Mouse (Mus musculus): ENCODE results near the gene Parp9. TPM values are rescaled to one million over a fixed set of nuclear protein-coding genes. Genes with fewer than 3 reads are reported as not detected.
"Not testable (repeated sequence)": the region's sequence is repeated elsewhere in the genome, so short reads cannot be mapped to it uniquely, and the experiment has no call there.

Parp9 gene
- total RNA-seq, 2 experiments from 2014 or later, result 25.0 to 48.2 TPM

DNA sequence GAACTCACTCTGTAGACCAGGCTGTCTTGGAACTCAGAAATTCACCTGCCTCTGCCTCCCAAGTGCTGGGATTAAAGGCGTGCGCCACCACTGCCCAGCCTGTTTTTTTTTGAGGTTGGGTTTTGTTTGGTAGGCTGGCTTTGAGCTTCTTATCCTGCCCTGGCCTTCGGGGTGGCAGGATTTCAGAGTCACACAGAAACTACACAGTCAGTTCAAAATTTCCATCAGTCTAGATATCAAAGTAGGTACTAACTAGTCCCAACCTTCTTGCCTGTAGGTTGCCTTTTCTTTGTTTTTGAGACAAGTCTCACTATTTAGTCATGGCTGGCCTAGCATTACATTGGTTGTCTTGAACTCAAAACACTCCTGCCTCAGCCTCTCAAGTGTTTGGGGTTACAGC is 46.2 kb downstream of the Parp9 start:
- ATAC-seq (ENCODE audit: poor library complexity, severe bottlenecking), result no peak

DNA sequence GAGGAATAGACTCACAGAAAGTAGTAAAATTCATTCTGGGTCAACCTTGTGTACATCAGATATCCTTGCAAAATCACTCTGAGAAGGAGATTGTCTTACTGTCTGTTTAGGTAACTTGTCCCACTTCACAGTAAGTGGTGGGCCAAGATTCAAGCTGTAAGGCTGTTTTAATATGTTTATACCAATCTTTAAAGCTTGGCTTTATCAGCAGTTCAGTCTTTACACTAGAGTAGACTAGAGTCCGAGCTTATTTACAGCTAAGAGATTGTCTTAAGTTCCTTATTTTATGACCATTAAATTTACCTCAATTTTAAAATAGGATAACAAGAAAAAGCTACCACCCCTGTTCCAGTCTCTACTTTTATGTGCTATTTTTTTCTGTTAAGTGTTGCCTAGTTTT is 49.7 kb downstream of the Parp9 start:
- no peak for ATAC-seq (ENCODE audit: poor library complexity, severe bottlenecking)

DNA sequence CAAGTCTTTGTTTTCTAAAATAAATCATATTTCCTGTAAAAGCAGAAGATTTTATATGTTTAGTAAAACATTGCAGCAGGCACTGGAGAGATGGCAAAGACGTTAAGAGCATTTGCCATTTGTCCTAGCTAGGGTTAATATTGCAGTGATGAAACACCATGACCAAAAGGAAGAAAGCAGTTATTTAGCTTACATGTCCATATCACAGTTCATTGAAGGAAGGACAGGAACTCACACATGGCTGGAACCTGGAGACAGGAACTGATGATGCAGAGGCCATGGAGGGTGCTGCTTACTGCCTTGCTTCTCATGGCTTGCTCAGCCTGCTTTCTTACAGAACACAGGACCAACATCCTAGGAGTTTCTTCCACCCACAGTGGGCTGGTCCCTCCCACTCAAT is 54.1 kb downstream of the Parp9 start:
- ATAC-seq (ENCODE audit: poor library complexity, severe bottlenecking), result no peak

DNA sequence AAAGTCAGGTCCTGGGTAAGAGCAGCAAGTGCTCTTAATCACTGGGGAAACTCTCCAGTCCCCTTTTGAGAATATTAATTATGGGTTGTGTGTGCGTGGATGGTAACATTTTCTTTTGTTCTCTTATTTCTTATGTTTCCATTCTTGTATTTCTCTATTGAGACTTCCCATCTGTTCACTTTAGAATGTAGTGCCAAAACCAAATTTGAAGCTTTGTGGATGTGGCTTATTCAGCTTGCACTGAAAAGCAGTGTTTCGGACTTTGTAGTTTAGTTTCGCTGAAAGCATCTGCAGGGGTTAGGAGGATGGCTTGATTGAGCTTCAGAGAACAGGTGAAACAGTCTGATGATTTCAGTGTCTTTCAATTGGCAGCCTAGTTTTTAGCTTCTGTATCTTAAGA is 55.0 kb downstream of the Parp9 start:
- no peak for ATAC-seq (ENCODE audit: poor library complexity, severe bottlenecking)

DNA sequence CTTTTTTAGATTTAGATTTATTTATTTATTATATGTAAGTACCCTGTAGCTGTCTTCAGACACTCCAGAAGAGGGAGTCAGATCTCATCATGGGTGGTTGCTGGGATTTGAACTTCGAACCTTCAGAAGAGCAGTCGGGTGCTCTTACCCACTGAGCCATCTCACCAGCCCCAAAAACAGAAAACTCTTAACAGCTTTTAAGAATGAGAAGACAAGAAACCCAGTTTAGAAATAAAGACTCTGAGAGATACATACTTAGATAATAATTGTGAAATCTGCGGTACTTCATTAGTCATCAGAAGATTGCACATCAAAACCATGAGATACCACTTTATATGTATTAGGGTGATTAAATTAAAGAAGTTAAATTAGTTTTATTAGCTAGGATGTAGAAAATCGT is 60.6 kb downstream of the Parp9 start:
- ATAC-seq (ENCODE audit: poor library complexity, severe bottlenecking), result not testable (repeated sequence)

DNA sequence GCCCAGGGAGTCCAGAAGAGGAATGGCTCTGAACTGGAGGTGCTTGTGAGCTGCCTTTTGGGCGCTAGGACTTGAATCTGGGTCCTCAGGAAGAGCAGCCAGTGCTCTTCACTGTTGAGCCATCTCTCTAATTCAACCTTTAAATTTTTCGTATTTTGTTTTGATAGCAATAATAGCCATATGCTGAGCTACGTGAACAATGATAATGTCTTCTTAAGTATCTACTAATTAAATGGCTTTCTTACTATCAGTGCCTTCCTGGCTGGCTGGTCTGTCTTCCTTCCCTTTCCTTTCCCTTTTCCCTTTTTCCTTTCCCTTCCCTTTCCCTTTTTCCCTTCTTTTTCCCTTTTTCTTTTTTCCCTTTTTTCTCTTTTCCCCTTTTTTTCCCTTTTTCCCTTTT is 70.1 kb downstream of the Parp9 start:
- no peak for ATAC-seq (ENCODE audit: poor library complexity, severe bottlenecking)

DNA sequence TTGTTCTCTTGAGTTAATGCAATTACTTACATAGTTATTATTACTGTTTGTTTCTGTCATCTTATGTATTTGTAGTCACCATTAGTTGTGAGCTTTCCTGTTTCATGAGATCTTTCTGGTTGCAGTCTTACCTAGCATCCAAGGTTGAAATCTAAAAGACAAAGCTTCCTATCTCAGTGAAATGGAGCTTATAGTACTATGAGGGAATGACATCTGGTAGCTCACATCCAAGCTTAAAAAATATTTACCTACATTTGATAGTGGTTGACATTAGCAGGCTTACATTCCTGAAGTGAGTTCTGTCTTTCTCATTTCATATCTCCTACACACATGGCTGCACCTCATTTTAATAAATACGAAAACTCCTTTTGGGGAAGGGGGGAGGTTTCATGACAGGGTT is 78.1 kb downstream of the Parp9 start:
- no peak for ATAC-seq (ENCODE audit: poor library complexity, severe bottlenecking)

Other genes with a start within 250 kb of the Parp9 start
- gene Dirc2, start 169.1 kb upstream of the Parp9 start, total RNA-seq (2015), result 17.8 and 23.2 TPM in 2 replicates
- gene Dirc2, start 169.1 kb upstream of the Parp9 start, total RNA-seq (2017), result 13.0 and 14.1 TPM in 2 replicates
- 6.6 and 7.3 TPM in 2 replicates for gene Hspbap1, start 168.1 kb upstream of the Parp9 start, total RNA-seq (2015)
- gene Hspbap1, start 168.1 kb upstream of the Parp9 start, total RNA-seq (2017), result 6.1 and 6.7 TPM in 2 replicates
- 35.4 and 36.6 TPM in 2 replicates for gene Parp14, start 66.9 kb upstream of the Parp9 start, total RNA-seq (2015)
- 41.9 and 42.4 TPM in 2 replicates for gene Parp14, start 66.9 kb upstream of the Parp9 start, total RNA-seq (2017)
- 32.6 and 36.5 TPM in 2 replicates for gene Dtx3l, start 681 bp downstream of the Parp9 start, total RNA-seq (2015)
- 50.0 and 51.3 TPM in 2 replicates for gene Dtx3l, start 681 bp downstream of the Parp9 start, total RNA-seq (2017)
- 36.0 and 39.1 TPM in 2 replicates for gene Kpna1, start 40.3 kb downstream of the Parp9 start, total RNA-seq (2015)
- gene Kpna1, start 40.3 kb downstream of the Parp9 start, total RNA-seq (2017), result 29.4 and 31.9 TPM in 2 replicates
- 5.5 and 6.9 TPM in 2 replicates for gene Wdr5b, start 102.7 kb downstream of the Parp9 start, total RNA-seq (2015)
- gene Wdr5b, start 102.7 kb downstream of the Parp9 start, total RNA-seq (2017), result 11.7 and 12.0 TPM in 2 replicates
- gene Fam162a, start 133.1 kb downstream of the Parp9 start, total RNA-seq (2015), result 42.3 and 54.9 TPM in 2 replicates
- gene Fam162a, start 133.1 kb downstream of the Parp9 start, total RNA-seq (2017), result 32.4 and 33.1 TPM in 2 replicates
- gene Ccdc58, start 133.2 kb downstream of the Parp9 start, total RNA-seq (2015), result 24.1 and 29.0 TPM in 2 replicates
- 26.9 and 31.5 TPM in 2 replicates for gene Ccdc58, start 133.2 kb downstream of the Parp9 start, total RNA-seq (2017)
- not detected in 2 replicates for gene Csta1, start 192.8 kb downstream of the Parp9 start, total RNA-seq (2015)
- gene Csta1, start 192.8 kb downstream of the Parp9 start, total RNA-seq (2017), result not detected in 2 replicates
- 187 and 247 TPM in 2 replicates for gene Stfa2l1, start 218.3 kb downstream of the Parp9 start, total RNA-seq (2015)
- 52.8 and 60.3 TPM in 2 replicates for gene Stfa2l1, start 218.3 kb downstream of the Parp9 start, total RNA-seq (2017)
- gene Gm5483, start 245.7 kb downstream of the Parp9 start, total RNA-seq (2015), result 135 and 136 TPM in 2 replicates
- 136 and 159 TPM in 2 replicates for gene Gm5483, start 245.7 kb downstream of the Parp9 start, total RNA-seq (2017)